Mouse (Mus musculus) liver, adult 2 months (tissue): ENCODE data around the gene Pde4d. TPM values are rescaled to one million over a fixed set of nuclear protein-coding genes. Genes with fewer than 3 reads are reported as not detected.

Experiments
- DNase-seq: peaks from one replicate; pipeline ENCODE4 v3.0.0-alpha.2; 2011; ENCODE audit warnings: low read depth, low spot score; ENCODE audit errors: extremely low read depth
- H3K27ac ChIP-seq: fragments of 200-500 bp; replicated peaks from 2 replicates; pipeline ENCODE4 v1.5.1; 2012; ENCODE audit warnings: low read depth, mild to moderate bottlenecking, control low read depth, inconsistent platforms, low read length; ENCODE audit not compliant: insufficient read depth
- H3K27me3 ChIP-seq: fragments of 200-500 bp; 2 replicates; pipeline ENCODE4 v1.6.1; 2012; ENCODE audit warnings: mild to moderate bottlenecking, moderate library complexity, low read length, inconsistent platforms; ENCODE audit not compliant: control insufficient read depth, insufficient read depth
- H3K36me3 ChIP-seq: fragments of 200-500 bp; 2 replicates; pipeline ENCODE4 v1.6.1; 2012; ENCODE audit warnings: low read length, inconsistent platforms; ENCODE audit not compliant: control insufficient read depth, insufficient read depth
- H3K4me1 ChIP-seq: fragments of 200-500 bp; 2 replicates; pipeline ENCODE4 v1.6.1; 2011; ENCODE audit warnings: low read length; ENCODE audit not compliant: control insufficient read depth, insufficient read depth
- H3K4me3 ChIP-seq: fragments of 200-500 bp; 2 replicates; pipeline ENCODE4 v1.5.1; 2011; ENCODE audit warnings: low read depth, mild to moderate bottlenecking, control low read depth, low read length, moderate library complexity; ENCODE audit not compliant: insufficient read depth
- H3K79me2 ChIP-seq: fragments of 200-500 bp; 2 replicates; pipeline ENCODE4 v1.6.1; 2012; ENCODE audit warnings: inconsistent platforms, mild to moderate bottlenecking, low read length, moderate library complexity; ENCODE audit not compliant: control insufficient read depth, insufficient read depth
- H3K9ac ChIP-seq: fragments of 200-500 bp; 2 replicates; pipeline ENCODE4 v1.6.1; 2012; ENCODE audit warnings: low read depth, mild to moderate bottlenecking, control low read depth, inconsistent platforms, low read length
- CTCF ChIP-seq: fragments of 200-500 bp; IDR thresholded peaks from 2 replicates; pipeline ENCODE4 v1.5.1; 2011; ENCODE audit warnings: low read depth, low read length, control low read depth
- POLR2A ChIP-seq: fragments of 200-500 bp; IDR thresholded peaks from 2 replicates; pipeline ENCODE4 v1.6.1; 2011; ENCODE audit warnings: low read length, control low read depth; ENCODE audit not compliant: insufficient read depth; ENCODE audit errors: extremely low read depth
- WGBS: fragments of 180-500 bp; shearing (Covaris S2); methylation state at CpG from one replicate; pipeline ENCODE4 v1.1.7; 2018; 5-methylcytosine and 5-hydroxymethylcytosine counted together
- polyA plus RNA-seq: library from polyadenylated mRNA; depleted of rRNA; stranded (reverse); fragments of >200 nt; gene quantifications from 2 replicates; pipeline ENCODE4 v1.2.3, GENCODE M21; 2012
- total RNA-seq: library from RNA; depleted of rRNA; stranded (reverse); fragments of >200 nt; gene quantifications from 2 replicates; pipeline ENCODE4 v1.2.3, GENCODE M21; 2014

Gene Pde4d
- total and polyA plus RNA-seq, 2 experiments: 2.3 to 13.6 TPM

- no peak overlapping the region for H3K27ac ChIP-seq
- 46% methylated on average over 5 of the region's 5 CpGs for WGBS
Observed at GRCm38 (mm10) chr13:108854090-108854489, 404.3 kb downstream of the Pde4d start.

GRCm38 (mm10) chr13:108856776-108857435 is 407.2 kb downstream of the Pde4d start:
- H3K9ac ChIP-seq: no peak overlapping the region
- 47% methylated on average over 6 of the region's 6 CpGs for WGBS
- peak; percentile 61 for DNase-seq
- no peaks in the 10 kb centered on the region for H3K27me3 ChIP-seq
- peaks cover 3% of the 10 kb centered on the region for H3K4me1 ChIP-seq
- H3K36me3 ChIP-seq: no peaks in the 10 kb centered on the region
- no peak overlapping the region for H3K27ac ChIP-seq
- H3K4me3 ChIP-seq: no peak overlapping the region
- TF ChIP-seq CTCF (no peak), POLR2A (no peak)
- no peaks in the 10 kb centered on the region for H3K79me2 ChIP-seq

More at GRCm38 (mm10) chr13:108854090-108854489, 404.3 kb downstream of the Pde4d start:
- no peak for DNase-seq
- Histone ChIP-seq H3K4me3 (no peak overlapping the region), H3K27me3 (no peaks in the 10 kb centered on the region), H3K4me1 (peaks cover 3% of the 10 kb centered on the region), H3K36me3 (no peaks in the 10 kb centered on the region), H3K79me2 (no peaks in the 10 kb centered on the region), H3K9ac (no peak overlapping the region)
- TF ChIP-seq CTCF (no peak), POLR2A (no peak)

GRCm38 (mm10) chr13:108859336-108859735 is 409.6 kb downstream of the Pde4d start:
- peak; percentile 52 for DNase-seq
- TF ChIP-seq CTCF (no peak), POLR2A (no peak)
- Histone ChIP-seq H3K79me2 (no peaks in the 10 kb centered on the region), H3K27me3 (no peaks in the 10 kb centered on the region), H3K4me3 (no peak overlapping the region), H3K27ac (no peak overlapping the region), H3K36me3 (no peaks in the 10 kb centered on the region), H3K9ac (no peak overlapping the region), H3K4me1 (peaks cover 3% of the 10 kb centered on the region)
- WGBS: 62% methylated on average over 3 of the region's 3 CpGs

DNA sequence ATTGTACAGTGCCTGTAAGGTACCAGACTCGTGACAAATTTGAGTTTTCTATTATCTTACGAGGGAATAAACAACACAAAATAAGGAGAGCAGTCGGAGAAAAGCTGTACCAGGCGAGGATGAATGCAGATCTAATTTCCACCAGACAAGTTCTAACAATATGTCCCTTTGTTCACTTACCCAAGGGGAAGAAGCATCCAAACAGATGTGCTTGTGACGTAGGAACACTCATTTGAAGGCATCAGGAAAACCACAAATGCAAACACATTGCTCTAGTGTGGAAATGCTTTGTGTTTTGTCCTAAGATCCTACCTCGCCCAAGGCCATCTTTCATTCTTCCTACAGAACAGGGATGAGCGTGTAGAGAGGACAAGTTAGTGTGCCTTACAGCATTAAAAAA is 411.0 kb downstream of the Pde4d start:
- Histone ChIP-seq H3K4me3 (no peak overlapping the region), H3K79me2 (no peaks in the 10 kb centered on the region), H3K4me1 (peaks cover 3% of the 10 kb centered on the region), H3K36me3 (no peaks in the 10 kb centered on the region), H3K27ac (no peak overlapping the region), H3K9ac (no peak overlapping the region), H3K27me3 (no peaks in the 10 kb centered on the region)
- 84% methylated on average over 7 of the region's 7 CpGs for WGBS
- DNase-seq: no peak
- TF ChIP-seq POLR2A (no peak), CTCF (no peak)

DNA sequence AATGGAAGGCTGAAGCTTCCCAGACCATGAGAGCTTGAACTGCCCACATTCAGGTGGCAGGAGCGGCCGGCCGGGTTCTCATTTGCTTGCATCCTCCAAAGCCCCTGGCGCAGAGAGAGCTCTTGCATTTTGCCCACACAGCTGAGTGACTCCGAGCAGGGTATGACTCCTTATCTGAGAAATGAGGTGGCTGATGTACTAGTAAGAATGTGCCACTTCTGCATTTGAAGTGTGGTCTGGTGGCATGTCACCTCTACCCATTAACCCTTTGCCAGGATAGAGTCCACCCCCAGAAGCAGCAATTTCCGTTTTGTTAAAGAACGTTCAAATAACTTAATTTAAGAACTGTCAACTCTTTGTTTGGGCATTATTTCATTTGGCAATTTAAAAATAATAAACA is 412.0 kb downstream of the Pde4d start:
- Histone ChIP-seq H3K9ac (no peak overlapping the region), H3K4me3 (no peak overlapping the region), H3K27me3 (no peaks in the 10 kb centered on the region), H3K79me2 (no peaks in the 10 kb centered on the region), H3K36me3 (no peaks in the 10 kb centered on the region), H3K27ac (no peak overlapping the region), H3K4me1 (peaks cover 3% of the 10 kb centered on the region)
- 87% methylated on average over 7 of the region's 7 CpGs for WGBS
- TF ChIP-seq CTCF (no peak), POLR2A (no peak)
- DNase-seq: no peak

- WGBS: 72% methylated on average over 5 of the region's 5 CpGs
Observed at GRCm38 (mm10) chr13:108862173-108862572, 412.4 kb downstream of the Pde4d start.

More at GRCm38 (mm10) chr13:108862173-108862572, 412.4 kb downstream of the Pde4d start:
- Histone ChIP-seq H3K9ac (no peak overlapping the region), H3K27ac (no peak overlapping the region), H3K27me3 (no peaks in the 10 kb centered on the region), H3K79me2 (no peaks in the 10 kb centered on the region), H3K4me3 (no peak overlapping the region), H3K4me1 (no peaks in the 10 kb centered on the region), H3K36me3 (no peaks in the 10 kb centered on the region)
- DNase-seq: no peak
- TF ChIP-seq POLR2A (no peak), CTCF (no peak)
